Mouse (Mus musculus) embryonic fibroblast, embryonic 13.5 days (primary cell): ENCODE measurements at regions not wholly inside any gene's neighbourhood (a gene's known extent, or its start where the extent isn't known, plus 50 kb on each side); places are given as distances from the start of the nearest gene placed in this dataset.

Experiments used
- CTCF ChIP-seq: IDR thresholded peaks from 2 replicates; pipeline ENCODE4 v1.5.1; 2011; ENCODE audit warnings: mild to moderate bottlenecking, control low read depth, low read length, moderate library complexity, borderline replicate concordance; ENCODE audit not compliant: insufficient read depth
- POLR2A ChIP-seq: IDR thresholded peaks from 2 replicates; pipeline ENCODE4 v1.6.1; 2011; ENCODE audit warnings: low read depth, mild to moderate bottlenecking, control low read depth, low read length, moderate library complexity

- TF ChIP-seq CTCF (no peak), POLR2A (no peak)
Observed at GRCm38 (mm10) chr7:138647636-138648035, 198.2 kb upstream of the Ppp2r2d start.
